Mouse (Mus musculus): ENCODE data around the gene Cltc.
A peak's percentile ranks its signal among the peaks of the same experiment; 100 is the strongest.
"Not testable (repeated sequence)": the region's sequence is repeated elsewhere in the genome, so short reads cannot be mapped to it uniquely, and the experiment has no call there.

Gene Cltc

DNA sequence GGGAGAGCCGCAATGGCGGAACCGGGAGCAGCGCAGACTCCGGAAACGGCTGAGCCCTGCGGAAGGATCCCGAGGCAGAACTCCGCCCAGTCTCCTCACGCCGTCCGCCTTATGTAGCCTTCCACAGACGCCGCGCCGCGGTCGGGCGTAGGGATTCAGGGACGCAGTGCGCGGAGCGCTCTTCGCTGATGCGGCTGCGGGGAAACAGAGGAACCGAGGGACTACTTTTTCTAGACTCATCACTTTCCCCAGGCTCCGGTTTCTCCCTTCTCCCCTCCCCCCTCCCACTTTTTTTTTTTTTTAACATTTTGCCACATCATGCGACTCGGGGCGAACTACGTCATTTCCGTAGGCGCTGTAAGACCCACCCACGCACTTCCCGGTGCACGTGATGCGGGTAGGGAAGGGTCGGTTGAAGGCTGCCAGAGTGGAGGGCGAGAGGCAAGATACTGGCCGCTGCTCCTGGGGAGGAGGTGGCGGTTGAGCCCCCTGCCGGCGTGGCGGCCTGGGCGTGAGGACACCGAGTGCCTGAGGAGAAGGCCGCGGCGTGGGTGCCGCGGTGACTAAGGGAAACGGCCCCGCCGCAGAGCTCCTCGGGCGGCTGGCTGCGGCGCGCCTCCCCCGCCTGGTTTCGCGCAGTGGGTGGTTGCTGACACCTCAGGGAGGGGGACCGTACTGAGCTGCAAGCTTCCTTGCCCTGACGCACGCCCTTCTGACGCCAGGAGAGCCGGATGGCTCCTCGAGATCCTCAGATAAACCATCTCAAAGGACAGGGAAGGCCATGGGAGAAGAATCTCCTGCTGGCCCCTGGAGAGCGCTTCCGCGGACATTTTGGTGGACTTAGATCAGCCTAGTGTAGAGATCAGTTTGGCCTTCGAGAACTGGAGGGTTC, at the start of gene Cltc:
Cltc (minus strand) TSS at position 86 of the 892 bp plus-strand sequence.
- peak; percentile 97 for DNase-seq

DNA sequence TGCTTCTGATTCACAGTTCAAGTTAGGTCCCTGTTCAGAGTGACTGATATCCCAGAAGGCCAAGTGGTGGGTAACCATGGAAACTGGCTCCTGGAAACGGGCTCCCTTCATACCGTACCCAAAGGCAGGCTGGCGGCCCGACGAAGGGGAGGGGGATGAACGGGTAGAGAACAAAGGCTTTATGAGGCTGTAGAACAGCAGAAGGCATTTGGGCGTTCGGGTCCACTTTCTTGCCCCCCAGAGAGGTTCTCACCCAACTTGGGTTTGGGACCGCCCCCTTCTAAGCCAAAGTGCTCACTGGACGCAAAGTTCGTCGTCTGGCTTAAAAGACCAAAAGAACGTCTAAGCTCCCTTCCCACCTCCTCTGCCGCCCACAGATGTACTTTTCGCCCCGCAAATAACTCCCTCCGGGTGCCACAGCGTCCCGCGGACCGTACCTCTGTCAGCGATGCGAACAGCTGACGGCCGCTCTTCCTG, 49.7 kb upstream of the Cltc start:
- DNase-seq, result peak; percentile 69

DNA sequence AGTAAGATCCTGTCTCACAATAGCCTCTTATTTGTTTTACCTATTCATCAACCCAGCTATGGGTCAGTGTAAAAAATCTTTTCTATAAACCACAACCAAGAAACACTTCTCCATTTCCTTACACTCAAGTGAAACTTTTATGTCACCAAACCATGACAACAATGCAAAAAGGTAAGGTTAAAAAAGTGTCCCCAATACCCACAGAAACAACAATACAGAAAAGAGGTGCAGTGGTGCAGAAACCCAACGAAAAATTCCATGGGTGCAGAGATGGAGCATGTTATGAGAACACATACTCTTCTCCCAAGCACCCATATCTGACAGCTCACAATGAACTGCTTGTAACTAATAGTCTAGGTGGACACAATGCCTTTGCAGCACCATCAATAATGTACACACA, 36.8 kb upstream of the Cltc start:
- no peak for DNase-seq

DNA sequence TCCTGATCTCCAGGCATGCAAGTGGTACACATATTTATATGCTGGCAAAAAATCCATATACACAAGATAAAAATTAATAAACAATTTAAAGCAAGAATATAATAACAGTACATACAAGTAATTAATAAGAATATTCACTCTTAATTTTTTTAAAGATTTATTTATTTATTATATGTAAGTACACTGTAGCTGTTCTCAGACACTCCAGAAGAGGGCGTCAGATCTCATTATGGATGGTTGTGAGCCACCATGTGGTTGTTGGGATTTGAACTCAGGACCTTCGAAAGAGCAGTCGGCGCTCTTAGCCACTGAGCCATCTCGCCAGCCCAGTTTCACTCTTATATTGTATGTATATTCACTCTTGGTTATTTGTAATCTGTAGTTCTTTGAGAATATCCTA, 30.1 kb upstream of the Cltc start:
- DNase-seq, result not testable (repeated sequence)

DNA sequence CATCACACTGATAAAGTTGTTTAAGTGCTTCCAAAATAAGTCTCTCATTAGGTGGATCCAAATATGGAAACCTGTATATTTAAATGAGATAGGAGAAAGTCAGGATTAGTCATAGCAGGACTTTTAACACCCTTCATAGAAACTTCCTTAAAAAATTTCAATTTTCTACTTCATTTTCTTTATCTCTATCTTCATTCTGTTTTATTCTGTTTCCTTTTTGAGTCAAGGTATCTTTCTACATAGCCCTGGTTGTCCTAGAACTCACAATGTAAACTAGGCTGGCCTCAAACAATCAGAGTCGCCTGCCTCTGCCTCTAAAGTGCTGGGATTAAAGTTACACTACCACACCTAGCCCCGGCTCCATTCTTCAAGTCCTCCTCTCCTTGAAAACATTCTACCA, 28.4 kb upstream of the Cltc start:
- DNase-seq, result no peak

DNA sequence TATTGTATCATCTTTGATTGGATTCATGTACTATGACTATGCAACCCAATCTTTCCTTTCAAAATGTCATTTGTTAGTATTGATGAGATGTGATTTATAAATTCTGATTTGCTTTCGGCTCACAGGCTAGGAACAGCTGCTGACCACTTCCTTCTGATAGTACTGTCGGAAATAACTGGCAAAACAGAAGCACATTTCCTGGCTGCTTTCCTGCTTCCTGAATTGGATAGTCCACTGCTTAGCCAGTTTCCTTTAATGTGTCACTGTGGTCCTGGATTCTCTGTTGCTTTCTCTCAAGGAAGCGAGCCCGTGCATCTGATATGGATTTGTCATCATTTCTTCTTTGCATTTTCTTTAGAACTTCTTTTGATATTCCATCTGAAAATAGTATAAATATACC, 12.5 kb upstream of the Cltc start:
- DNase-seq, result no peak

DNA sequence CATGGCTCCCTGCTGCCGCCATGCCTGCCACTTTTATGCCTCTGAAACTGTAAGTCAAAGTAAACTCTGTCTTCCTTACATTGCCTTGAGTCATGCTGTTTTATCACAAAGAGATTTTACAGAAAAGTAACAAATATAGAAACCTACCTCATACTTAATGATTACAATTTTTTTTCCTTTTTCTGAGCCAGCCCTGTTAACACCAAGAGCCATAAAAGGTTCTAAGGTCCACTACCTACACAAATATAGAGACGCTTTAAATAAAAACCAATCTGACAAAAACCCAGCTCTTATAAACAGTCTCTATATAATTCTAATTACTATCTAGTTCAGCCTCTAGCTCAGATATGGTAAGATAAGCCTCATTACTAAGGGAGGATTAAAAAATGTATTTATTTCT, 7.1 kb upstream of the Cltc start:
- DNase-seq, result no peak

DNA sequence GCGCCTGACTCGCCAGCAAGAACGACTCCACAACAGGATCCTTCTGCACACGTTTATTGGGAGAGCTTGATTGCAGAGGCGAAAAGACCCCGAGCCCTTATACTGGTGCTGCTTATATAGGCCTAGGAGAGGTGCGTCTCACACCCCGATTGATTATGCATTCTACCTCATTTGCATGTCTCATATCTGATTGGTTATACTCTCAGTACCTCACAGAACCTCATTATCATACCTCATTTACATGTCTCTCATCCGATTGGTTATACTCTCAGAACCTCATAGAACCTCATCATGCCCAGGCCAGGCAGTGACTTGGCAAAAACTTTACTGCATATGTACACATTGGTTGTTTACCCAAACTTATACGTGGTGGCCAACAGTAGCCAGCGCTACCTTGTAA, 5.8 kb upstream of the Cltc start:
- not testable (repeated sequence) for DNase-seq

DNA sequence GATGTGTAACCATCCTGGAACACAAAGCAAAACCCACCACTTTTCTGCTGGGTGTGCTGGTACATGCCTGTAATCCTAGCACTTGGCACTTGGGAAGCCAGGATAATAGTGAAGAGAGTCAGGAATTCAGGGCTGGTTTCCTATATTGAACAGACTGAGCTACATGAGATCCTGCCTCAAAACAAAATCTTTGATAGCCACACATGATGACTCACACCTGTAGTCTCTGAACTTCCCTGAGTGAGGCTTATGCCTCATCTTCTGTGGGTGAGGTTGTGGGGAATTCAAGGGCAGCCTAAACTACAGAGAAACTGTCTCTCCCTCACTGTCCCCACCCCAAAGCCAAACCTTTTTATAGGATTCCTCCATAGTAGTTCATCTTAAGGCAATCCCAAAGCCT, 3.0 kb upstream of the Cltc start:
- DNase-seq, result no peak

DNA sequence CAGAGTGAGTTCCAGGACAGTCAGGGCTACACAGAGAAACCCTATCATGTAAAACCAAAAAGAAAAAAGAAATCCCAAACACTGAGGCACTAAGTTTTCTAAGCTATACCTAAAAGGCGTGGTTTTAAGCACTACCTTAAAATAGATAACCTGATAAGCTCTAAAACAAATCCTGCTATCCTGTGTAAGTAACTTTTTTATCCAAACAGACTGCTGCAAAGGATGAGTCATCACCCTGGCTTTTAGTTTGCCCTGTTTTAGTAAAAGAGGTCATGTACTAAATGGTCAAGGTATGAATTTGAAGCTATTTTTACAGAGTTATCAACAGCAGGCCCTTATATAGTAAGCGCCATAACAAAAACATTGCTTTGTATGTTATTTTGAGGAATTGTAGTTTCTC, 2.5 kb upstream of the Cltc start:
- DNase-seq, result no peak

DNA sequence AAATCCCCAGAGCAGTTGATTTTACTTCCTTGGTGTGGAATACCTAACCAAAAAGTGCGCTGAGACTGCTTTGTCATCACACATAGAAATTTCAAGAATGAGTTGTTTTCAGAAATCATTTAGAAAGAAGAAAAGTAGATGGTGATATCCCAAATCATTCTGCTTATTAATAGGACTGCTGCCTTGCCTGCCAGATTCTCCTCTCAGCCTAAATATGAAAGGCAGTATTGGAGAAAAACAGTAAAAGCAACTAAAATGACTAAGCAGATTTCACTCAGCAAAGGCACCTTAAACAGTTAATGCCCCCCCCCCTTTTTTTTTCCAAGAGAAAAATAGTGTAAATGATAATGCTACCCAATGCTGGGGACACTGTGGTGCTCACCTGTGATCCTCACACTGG, 1.9 kb upstream of the Cltc start:
- DNase-seq, result no peak

DNA sequence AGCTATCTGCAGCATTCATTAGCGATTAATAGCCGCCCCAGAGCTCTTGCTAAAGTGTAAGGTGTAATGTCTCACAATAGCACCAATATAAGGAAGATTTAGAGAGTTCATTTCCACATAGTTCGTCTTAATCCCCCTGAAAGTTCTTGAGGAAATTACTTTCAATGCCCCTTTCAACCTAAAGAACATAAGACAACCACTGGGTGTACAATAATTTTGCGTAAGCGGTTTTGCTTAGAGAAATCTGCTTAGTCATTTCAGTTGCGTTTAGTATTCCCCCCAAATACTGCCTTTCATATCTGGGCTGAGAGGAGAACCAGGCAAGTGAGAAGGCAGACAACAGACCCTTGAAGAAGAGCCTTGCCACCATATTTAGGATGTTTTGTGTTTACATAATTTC, 1.2 kb upstream of the Cltc start:
- no peak for DNase-seq

DNA sequence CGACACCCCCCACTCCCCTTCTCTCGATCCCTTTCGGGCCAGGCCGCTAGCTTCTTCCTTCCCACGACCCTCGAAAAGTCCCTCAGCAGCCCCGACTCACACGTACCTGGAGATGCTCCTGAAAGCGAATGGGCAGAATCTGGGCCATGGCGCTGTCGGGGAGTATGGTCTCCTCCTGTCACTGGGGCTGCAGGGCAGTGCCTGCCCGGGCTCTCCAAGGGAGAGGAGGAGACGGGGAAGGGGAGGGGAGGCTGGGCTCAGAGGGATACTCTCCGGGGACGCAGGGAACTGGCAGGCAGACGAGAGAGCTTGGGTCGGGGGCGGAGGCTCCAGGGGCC, 254 bp downstream of the Cltc start:
- no peak for DNase-seq

DNA sequence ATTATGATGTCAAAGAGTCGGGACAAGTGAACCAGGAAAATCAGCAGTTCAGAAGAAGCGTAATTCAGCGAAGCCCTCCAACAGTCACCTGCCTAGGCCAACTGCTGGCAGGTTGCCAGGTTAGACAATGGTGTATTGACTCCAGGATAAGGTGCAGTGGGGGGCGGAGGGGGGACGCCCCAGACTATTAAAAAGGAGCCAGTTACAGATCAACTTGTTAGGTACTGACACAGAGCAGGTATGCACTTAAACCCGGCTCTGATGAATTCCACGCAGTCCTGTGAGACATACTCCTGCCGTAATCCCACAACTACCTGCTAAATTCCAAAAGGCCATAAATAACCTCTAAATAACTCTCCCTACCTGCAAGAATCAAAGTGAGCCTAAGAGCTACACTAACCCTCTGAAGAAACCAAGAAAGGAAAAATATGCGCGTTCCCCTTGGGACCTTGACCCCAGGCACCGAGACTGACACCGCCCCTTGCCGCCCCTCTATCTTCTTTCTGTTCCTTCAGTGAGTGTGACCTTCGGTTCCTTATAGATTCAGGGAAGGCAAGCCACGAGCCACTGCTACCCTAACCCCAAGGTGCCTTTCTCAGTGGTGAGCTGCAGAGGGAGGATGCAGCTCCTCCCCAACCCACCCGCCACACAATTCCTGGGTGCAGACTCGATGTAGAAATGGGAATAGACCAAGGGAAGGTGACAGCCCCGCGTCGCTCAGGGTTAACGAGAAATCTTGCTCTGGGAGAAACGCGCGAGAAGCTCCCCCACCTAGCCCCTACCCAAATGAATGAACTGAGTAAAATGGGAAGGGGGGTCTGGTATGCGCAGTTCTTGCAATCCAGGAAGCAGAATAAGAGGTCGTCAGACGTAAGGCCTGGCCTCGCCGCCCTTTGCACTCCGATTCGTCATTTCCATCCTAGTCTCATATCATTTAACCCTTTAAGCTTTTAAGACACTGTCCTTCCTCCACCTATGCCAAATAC, 916 bp downstream of the Cltc start:
- DNase-seq, result peak; percentile 42

DNA sequence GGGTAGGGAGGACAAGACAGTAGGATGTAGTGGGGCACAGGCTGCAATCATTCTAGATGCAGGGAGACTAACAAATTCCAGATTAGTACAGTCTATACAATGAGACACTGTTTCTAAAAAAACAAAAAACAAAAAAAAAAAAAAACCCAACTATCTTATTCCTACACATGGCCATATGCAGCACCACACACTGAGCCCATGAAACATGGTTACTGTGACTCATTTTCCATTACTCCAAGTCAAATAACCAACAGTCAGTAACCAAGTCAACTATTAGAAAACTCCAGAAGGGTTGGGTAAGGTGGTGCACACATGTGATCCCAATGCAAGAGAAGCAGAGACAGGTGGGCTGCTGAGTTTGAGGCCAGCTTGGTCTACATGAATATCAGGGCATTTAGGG, 5.0 kb downstream of the Cltc start:
- no peak for DNase-seq

DNA sequence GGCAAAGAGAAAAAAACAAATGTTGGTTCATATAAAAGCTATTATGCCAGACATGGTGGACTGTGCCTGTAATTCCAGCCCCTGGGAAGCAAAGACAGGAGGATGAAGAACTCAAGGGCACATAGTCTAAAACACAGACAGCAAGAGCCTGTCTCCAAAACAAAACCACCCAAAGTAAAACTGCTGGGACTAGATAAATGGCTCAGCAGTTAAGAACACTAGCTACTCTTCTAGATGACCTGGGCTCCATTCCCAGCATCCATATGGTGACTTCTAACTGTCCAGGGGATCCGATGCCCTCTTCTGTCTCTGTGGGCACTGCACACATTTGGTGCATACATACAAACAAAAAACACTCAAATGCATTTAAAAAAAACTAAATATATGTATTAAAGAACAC, 6.4 kb downstream of the Cltc start:
- DNase-seq, result no peak

DNA sequence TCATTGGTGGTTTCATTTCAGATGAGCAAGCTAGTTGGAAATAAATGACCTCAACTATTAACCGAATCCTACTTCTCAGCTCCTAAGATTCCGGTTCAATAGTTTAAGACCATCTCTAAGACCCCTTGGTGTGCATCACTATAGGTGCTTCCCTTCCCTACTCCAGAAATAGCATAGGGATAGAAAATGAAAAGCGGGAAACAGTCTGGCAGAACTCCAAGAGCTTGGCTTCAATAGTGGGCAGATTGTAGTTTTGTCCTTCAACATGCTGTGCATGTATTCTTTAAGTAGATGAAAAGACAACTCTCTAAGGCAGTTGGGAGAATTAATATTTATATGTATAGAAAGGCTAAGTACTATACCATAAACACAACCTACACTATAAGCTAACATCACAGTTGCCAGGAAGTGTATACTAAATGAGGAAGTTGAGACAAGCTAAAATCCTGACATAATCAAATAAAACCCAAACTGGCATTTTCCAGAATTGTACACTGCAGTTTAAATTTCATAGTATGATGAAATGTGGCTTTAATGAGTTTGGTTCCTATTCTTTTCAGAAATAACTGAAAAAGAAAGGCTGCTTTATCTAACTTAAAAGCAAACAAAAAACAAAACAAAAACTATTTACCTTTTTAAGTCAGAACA, 7.5 kb downstream of the Cltc start:
- no peak for DNase-seq

DNA sequence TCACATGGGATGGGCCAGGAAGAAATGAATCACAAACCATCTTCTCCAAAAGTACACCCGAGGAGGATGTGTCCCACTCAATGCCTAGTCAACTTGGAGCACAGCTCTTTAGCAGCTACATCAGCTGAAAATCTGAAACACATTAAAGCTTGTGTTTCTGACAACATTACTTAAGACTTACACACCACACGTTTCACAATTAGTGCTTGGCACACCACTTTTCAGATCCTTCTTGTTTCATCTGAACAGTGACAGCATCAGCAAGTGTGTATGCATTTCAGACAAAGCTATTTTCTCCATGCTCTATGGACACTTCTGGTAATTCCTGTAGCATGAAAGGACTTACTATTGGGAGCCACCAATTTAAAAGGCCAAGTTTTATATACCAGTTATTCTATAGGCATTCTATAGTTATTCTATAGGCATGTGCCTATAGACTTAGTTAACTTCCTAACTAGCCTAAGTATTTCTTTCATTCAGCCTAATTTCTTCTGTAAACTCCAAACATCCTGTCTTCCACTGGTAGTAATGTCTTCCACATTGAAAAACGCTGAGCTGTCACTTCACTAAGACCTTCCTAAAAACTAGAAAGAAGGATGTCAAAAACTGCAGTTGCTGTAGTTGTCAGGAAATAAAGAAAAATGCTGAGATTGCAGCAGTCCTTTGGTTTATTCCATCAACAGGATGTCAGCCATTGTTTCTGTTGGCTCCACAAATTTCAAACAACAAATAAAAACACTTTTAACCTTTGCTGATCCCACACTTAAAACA, 11.5 kb downstream of the Cltc start:
- no peak for DNase-seq

DNA sequence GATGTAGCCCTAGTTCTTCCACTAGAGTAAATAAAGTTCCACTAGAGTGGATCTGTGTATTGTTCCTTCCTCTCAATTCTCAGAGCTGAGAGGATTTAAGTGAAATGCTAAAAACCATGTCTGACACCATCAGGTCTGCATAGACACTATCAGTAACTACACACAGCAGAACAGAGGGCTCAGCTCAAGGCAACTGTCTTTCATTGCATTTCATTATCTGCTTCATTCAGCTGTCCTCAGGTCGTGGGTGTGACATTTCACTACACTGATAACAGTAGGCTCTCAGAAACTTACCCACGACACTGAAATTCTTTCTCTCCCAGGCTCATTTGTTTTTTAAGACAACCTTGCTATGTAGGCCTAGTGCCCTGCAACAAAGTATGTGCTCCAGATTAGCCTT, 14.8 kb downstream of the Cltc start:
- DNase-seq, result no peak

DNA sequence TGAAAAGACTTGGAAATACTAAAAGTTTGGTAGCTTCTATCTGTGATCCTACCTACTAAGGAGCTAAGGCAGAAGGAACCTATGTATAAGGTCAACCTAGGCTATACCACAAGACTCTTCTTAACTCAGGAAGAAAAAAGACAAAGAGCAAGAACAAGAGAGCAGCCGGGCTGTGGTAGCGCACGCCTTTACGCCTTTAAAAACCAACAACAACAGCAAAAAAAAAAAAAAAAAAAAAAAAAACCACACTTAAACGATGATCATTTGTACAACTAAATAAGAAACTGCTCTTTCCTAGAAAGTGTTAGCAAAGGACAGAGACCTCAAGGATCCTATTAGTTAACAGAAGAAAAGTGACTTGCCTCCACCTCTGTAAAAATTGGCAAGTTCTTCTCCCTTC, 15.9 kb downstream of the Cltc start:
- DNase-seq, result no peak

DNA sequence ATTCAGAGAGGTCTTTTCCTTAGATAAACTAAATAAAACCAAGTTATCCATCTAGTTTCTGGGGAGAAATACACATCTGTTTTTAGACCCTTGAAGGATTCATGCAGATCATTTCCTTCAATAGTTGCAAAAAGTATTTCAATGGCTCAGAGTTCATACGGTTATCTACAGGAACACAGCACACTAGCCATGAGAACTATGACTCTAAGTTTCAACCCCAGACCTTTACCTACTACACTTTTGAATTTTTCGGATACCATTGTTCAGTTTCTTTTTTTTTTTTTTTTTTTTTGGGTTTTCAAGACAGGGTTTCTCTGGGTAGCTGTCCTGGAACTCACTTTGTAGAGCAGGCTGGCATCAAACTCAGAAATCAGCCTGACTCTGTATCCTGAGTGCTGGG, 17.9 kb downstream of the Cltc start:
- no peak for DNase-seq

DNA sequence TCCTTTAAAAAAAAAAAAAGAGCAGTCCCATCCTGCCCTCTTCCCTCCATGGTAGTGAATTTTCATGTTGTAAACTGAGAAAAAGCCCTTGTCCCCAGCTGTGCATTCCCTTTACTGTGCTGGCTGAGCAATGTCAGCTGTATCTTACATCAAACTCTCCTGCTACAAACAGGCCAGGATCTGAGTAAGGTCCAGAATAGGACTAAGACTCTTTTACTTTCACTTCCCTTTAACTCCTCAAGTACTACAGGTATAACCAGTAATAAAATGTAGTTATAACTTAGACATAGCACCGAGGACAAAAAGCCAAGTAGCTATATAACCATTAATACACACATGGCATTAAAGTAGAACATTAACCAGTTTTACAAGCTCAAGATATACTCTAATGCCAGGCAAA, 18.4 kb downstream of the Cltc start:
- DNase-seq, result no peak

DNA sequence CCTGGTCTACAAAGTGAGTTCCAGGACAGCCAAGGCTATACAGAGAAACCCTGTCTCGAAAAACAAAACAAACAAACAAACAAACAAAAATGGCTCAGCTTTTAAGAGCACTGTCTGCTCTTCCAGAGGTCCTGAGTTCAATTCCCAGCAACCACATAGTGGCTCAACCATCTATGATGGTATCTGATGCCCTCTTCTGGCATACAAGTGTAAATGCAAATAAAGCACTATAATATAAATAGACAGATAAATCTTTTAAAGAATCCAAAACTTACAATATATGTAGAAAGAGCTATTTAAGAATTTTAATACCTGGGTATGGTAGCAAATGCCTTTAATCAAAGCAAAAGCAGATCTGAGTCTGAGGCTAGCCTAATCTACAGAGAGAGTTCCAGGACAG, 19.1 kb downstream of the Cltc start:
- not testable (repeated sequence) for DNase-seq
